Mouse (Mus musculus) intestine, postnatal 0 days (tissue): Measurements from ENCODE around the gene Zfand5. TPM values are rescaled to one million over a fixed set of nuclear protein-coding genes. Genes with fewer than 3 reads are reported as not detected.
"Not testable (repeated sequence)": the region's sequence is repeated elsewhere in the genome, so short reads cannot be mapped to it uniquely, and the experiment has no call there.

Experiments
- ATAC-seq: fragments of 200-750 bp; cut with Nextera tagmentation; 2 replicates; pipeline ENCODE4 v1.8.0; 2017; ENCODE audit warnings: mild to moderate bottlenecking, moderate TSS enrichment, moderate library complexity
- H3K27ac ChIP-seq: fragments of 300-500 bp; sonication (generic); 2 replicates; pipeline ENCODE4 v1.5.1; 2014; ENCODE audit warnings: mild to moderate bottlenecking, low read depth, low read length, moderate library complexity
- H3K27me3 ChIP-seq: fragments of 300-500 bp; sonication (generic); replicated peaks from 2 replicates; pipeline ENCODE4 v1.6.1; 2014; ENCODE audit warnings: low read length, mixed read lengths; ENCODE audit not compliant: control insufficient read depth, insufficient read depth
- H3K36me3 ChIP-seq: fragments of 300-500 bp; sonication (generic); 2 replicates; pipeline ENCODE4 v1.6.1; 2014; ENCODE audit warnings: mild to moderate bottlenecking, moderate library complexity; ENCODE audit not compliant: control insufficient read depth, insufficient read depth
- H3K4me1 ChIP-seq: fragments of 300-500 bp; sonication (generic); replicated peaks from 2 replicates; pipeline ENCODE4 v1.6.1; 2014; ENCODE audit warnings: antibody characterized with exemption, low read length, mixed read lengths; ENCODE audit not compliant: control insufficient read depth, insufficient read depth
- H3K4me2 ChIP-seq: fragments of 300-500 bp; sonication (generic); replicated peaks from 2 replicates; pipeline ENCODE4 v1.6.1; 2014; ENCODE audit warnings: low read depth, mild to moderate bottlenecking, moderate library complexity
- H3K4me3 ChIP-seq: fragments of 300-500 bp; sonication (generic); 2 replicates; pipeline ENCODE4 v1.5.1; 2014; ENCODE audit warnings: low read depth, low read length
- H3K9ac ChIP-seq: fragments of 300-500 bp; sonication (generic); 2 replicates; pipeline ENCODE4 v1.6.1; 2014; ENCODE audit warnings: mild to moderate bottlenecking, low read depth, low read length
- H3K9me3 ChIP-seq: fragments of 300-500 bp; sonication (generic); 2 replicates; pipeline ENCODE4 v1.6.1; 2016; ENCODE audit warnings: mixed run types; ENCODE audit not compliant: control insufficient read depth
- CTCF ChIP-seq: sonication (generic); IDR thresholded peaks from 2 replicates; pipeline ENCODE4 v1.5.1; 2016; ENCODE audit warnings: low read depth, mild to moderate bottlenecking, control low read depth, antibody characterized with exemption, moderate library complexity
- whole genome bisulfite sequencing: fragments of 180-500 bp; shearing (Covaris S2); extraction: QIAGEN DNeasy Blood & Tissue Kit; methylation state at CpG from one replicate; pipeline ENCODE4 v1.1.7; 2014; 5-methylcytosine and 5-hydroxymethylcytosine counted together
- polyA plus RNA-seq: library from polyadenylated mRNA; unstranded; fragments of >200 nt; fragmentation: Nextera tagmentation; extraction: Ambion mirVana; gene quantifications from 2 replicates; pipeline ENCODE4 v1.2.1, GENCODE M21; 2015

Zfand5 gene
- 93.4 and 95.9 TPM in 2 replicates for polyA plus RNA-seq

DNA sequence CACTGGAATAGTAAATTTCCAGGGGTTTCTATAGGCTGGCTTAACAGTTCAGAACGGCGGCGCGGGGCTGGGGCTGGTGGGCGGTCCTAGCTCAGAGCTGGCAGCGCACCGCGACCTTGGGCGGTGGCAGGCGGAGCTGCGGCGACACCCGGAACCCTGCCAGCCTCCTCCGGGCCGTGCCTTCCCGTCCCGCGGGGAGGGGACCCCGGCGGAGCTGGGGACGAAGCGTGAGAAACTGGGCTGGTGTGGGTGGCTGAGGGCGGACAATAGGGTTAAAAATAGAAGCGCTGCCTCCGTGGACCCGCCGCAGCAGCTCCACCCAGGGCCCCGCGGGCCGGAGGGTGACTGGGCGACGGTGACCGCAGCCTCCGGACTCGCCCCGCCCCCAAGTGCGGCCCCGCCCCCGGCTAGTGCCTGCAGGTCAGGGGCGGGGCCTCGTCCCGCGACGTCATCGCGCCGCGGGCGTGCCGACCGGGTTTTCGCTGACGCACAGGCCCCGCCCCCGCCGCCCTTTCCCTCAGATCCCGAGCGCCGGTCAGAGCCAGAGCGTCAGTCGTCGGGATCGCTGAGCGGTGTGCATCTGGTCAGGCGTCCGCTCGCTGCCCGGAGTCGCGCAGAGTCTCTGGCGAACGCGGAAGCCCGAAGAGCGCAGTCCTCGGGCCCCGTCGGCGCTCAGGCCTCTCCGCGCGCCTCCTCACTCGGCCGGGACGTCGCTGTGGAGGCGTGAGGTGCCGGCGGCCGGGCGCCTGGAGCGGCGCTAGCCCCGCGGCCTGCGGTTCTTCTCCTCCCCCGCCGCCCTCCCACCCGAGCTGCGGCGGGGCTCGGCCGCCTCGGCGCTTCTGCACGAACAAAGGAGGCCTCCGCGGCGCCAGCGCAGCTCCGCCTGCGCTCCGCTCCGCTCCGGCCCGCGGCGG, at the start of gene Zfand5:
Gene Zfand5, plus strand, starts transcription at position 538 of the 914 bp plus-strand sequence.
- peak; percentile 94 for ATAC-seq
- Histone ChIP-seq H3K36me3 (peaks cover 8% of the 10 kb centered on the region), H3K4me3 (peak within 1 kb of the TSS; percentile 72), H3K27me3 (no peaks in the 10 kb centered on the region), H3K27ac (peak within 1 kb of the TSS; percentile 100), H3K9ac (peak within 1 kb of the TSS; percentile 100), H3K9me3 (no peaks in the 10 kb centered on the region), H3K4me2 (peak within 1 kb of the TSS; percentile 73), H3K4me1 (no peaks in the 10 kb centered on the region)
- no peak; the same call in 1 of the 2 replicates for TF ChIP-seq CTCF
- WGBS = under 1% methylated on average over 80 of the region's 118 CpGs

- Histone ChIP-seq H3K9me3 (no peaks in the 10 kb centered on the region), H3K4me3 (no peak overlapping the region), H3K27me3 (no peaks in the 10 kb centered on the region), H3K27ac (no peak overlapping the region), H3K9ac (no peak overlapping the region), H3K36me3 (no peaks in the 10 kb centered on the region), H3K4me2 (no peak overlapping the region), H3K4me1 (no peaks in the 10 kb centered on the region)
- ATAC-seq = no peak
- WGBS = 55% methylated on average over 4 of the region's 4 CpGs
- TF ChIP-seq CTCF = no peak
Observed at GRCm38 (mm10) chr19:21227131-21227530, 44.9 kb upstream of the Zfand5 start.

GRCm38 (mm10) chr19:21227754-21228153, 44.3 kb upstream of the Zfand5 start:
- no peak for TF ChIP-seq CTCF
- H3K4me2 ChIP-seq = no peak overlapping the region
- H3K27ac ChIP-seq = no peak overlapping the region
- no peaks in the 10 kb centered on the region for H3K4me1 ChIP-seq
- H3K4me3 ChIP-seq = no peak overlapping the region
- no peaks in the 10 kb centered on the region for H3K9me3 ChIP-seq
- H3K9ac ChIP-seq = no peak overlapping the region
- H3K36me3 ChIP-seq = no peaks in the 10 kb centered on the region
- no peak for ATAC-seq
- H3K27me3 ChIP-seq = no peaks in the 10 kb centered on the region
- WGBS = 53% methylated on average over 2 of the region's 2 CpGs

- not testable (repeated sequence) for H3K27me3 ChIP-seq, H3K27ac ChIP-seq, H3K36me3 ChIP-seq, H3K4me1 ChIP-seq, H3K4me2 ChIP-seq, H3K9ac ChIP-seq, ATAC-seq, H3K4me3 ChIP-seq, H3K9me3 ChIP-seq
- 73% methylated on average over 2 of the region's 2 CpGs for WGBS
Observed at GRCm38 (mm10) chr19:21248730-21249129, 23.3 kb upstream of the Zfand5 start.

- ATAC-seq = no peak
- WGBS = 90% methylated on average over 2 of the region's 2 CpGs
- no peak for TF ChIP-seq CTCF
- Histone ChIP-seq H3K27ac (no peak overlapping the region), H3K27me3 (no peaks in the 10 kb centered on the region), H3K9ac (no peak overlapping the region), H3K4me1 (no peaks in the 10 kb centered on the region), H3K4me2 (no peak overlapping the region), H3K36me3 (no peaks in the 10 kb centered on the region), H3K4me3 (no peak overlapping the region), H3K9me3 (no peaks in the 10 kb centered on the region)
Observed at GRCm38 (mm10) chr19:21253846-21254245, 18.2 kb upstream of the Zfand5 start.

- Histone ChIP-seq H3K4me3 (no peak overlapping the region), H3K27me3 (no peaks in the 10 kb centered on the region), H3K9me3 (no peaks in the 10 kb centered on the region), H3K9ac (no peak overlapping the region), H3K36me3 (no peaks in the 10 kb centered on the region), H3K4me2 (no peak overlapping the region), H3K27ac (no peak overlapping the region), H3K4me1 (no peaks in the 10 kb centered on the region)
- no peak for TF ChIP-seq CTCF
- 82% methylated on average over 3 of the region's 3 CpGs for WGBS
- no peak for ATAC-seq
Observed at GRCm38 (mm10) chr19:21255920-21256319, 16.2 kb upstream of the Zfand5 start.
